Mouse (Mus musculus) limb, embryonic 13.5 days (tissue): ENCODE results near the gene Kl. TPM values are rescaled to one million over a fixed set of nuclear protein-coding genes. Genes with fewer than 3 reads are reported as not detected.

Experiments
- ATAC-seq: fragments of 200-750 bp; cut with Nextera tagmentation; 2 replicates; pipeline ENCODE4 v1.8.0; 2017; ENCODE audit warnings: low read depth, moderate number of reproducible peaks, moderate TSS enrichment; ENCODE audit not compliant: low FRiP score
- H3K27ac ChIP-seq: fragments of 300-500 bp; sonication (generic); 2 replicates; pipeline ENCODE4 v1.5.1; 2015; ENCODE audit warnings: inconsistent platforms, mild to moderate bottlenecking, moderate library complexity
- H3K27me3 ChIP-seq: fragments of 300-500 bp; sonication (generic); 2 replicates; pipeline ENCODE4 v1.6.1; 2015; ENCODE audit warnings: mild to moderate bottlenecking, inconsistent platforms
- H3K36me3 ChIP-seq: fragments of 300-500 bp; sonication (generic); 2 replicates; pipeline ENCODE4 v1.6.1; 2015; ENCODE audit warnings: inconsistent platforms, mild to moderate bottlenecking, moderate library complexity
- H3K4me1 ChIP-seq: fragments of 300-500 bp; sonication (generic); 2 replicates; pipeline ENCODE4 v1.6.1; 2015; ENCODE audit warnings: inconsistent platforms
- H3K4me2 ChIP-seq: fragments of 300-500 bp; sonication (generic); replicated peaks from 2 replicates; pipeline ENCODE4 v1.6.1; 2015; ENCODE audit warnings: inconsistent platforms, mild to moderate bottlenecking, moderate library complexity
- H3K4me3 ChIP-seq: fragments of 300-500 bp; sonication (generic); 2 replicates; pipeline ENCODE4 v1.5.1; 2015; ENCODE audit warnings: moderate library complexity, mild to moderate bottlenecking, inconsistent platforms
- H3K9ac ChIP-seq: fragments of 300-500 bp; sonication (generic); 2 replicates; pipeline ENCODE4 v1.6.1; 2015; ENCODE audit warnings: mild to moderate bottlenecking, inconsistent platforms
- H3K9me3 ChIP-seq: fragments of 300-500 bp; sonication (generic); 2 replicates; pipeline ENCODE4 v1.6.1; 2016; ENCODE audit warnings: inconsistent platforms
- WGBS: fragments of 180-500 bp; shearing (Covaris S2); methylation state at CpG from one replicate; pipeline ENCODE4 v1.1.7; 2015; 5-methylcytosine and 5-hydroxymethylcytosine counted together
- polyA plus RNA-seq: library from polyadenylated mRNA; unstranded; fragments of >200 nt; fragmentation: Nextera tagmentation; extraction: Ambion mirVana; gene quantifications from 2 replicates; pipeline ENCODE4 v1.2.1, GENCODE M21; 2015

The Kl gene
- 0.18 and 0.23 TPM in 2 replicates for polyA plus RNA-seq

DNA sequence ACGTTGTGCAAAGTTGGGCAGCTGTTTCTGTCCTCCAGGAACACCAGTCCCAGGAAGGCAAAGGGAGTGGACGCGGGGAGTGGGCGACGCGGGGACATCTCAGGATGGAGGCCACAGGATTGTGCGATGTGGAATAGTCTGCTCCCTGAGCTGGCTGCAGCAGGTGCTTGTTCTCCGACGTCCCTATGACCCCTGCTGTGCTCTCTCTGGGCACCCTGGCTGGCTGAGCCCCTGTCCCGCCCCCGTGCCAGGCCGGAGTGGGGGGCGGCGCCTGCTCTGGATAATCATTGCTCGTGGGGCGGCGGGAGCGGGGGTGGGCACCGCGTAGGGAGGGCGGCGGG is at the start of gene Kl:
Gene Kl (plus strand): TSS at position 280 of the 341 bp plus-strand sequence.
- ATAC-seq = 0 out of 2 replicates have a peak, but pooled peaks have one; percentile 16
- WGBS = 4% methylated on average over 14 of the region's 22 CpGs
- H3K9ac ChIP-seq = peak within 1 kb of the TSS; percentile 56
- no peaks in the 10 kb centered on the region for H3K36me3 ChIP-seq
- H3K9me3 ChIP-seq = no peaks in the 10 kb centered on the region
- peaks cover 13% of the 10 kb centered on the region; the same call in 1 of the 2 replicates for H3K4me1 ChIP-seq
- H3K27ac ChIP-seq = no peak within 1 kb of the TSS
- H3K4me3 ChIP-seq = peak within 1 kb of the TSS; percentile 54
- H3K27me3 ChIP-seq = peaks cover 65% of the 10 kb centered on the region
- peak within 1 kb of the TSS; percentile 82 for H3K4me2 ChIP-seq

- H3K4me3 ChIP-seq = no peak overlapping the region
- H3K9ac ChIP-seq = no peak overlapping the region
- no peaks in the 10 kb centered on the region for H3K27me3 ChIP-seq
- ATAC-seq = no peak
- no peak overlapping the region for H3K27ac ChIP-seq
- H3K36me3 ChIP-seq = no peaks in the 10 kb centered on the region
- H3K9me3 ChIP-seq = peaks cover 5% of the 10 kb centered on the region; the same call in 1 of the 2 replicates
- H3K4me2 ChIP-seq = no peak overlapping the region
- 50% methylated on average over 9 of the region's 9 CpGs for WGBS
- no peaks in the 10 kb centered on the region for H3K4me1 ChIP-seq
Observed at GRCm38 (mm10) chr5:150906053-150907040, 46.1 kb upstream of the Kl start.

DNA sequence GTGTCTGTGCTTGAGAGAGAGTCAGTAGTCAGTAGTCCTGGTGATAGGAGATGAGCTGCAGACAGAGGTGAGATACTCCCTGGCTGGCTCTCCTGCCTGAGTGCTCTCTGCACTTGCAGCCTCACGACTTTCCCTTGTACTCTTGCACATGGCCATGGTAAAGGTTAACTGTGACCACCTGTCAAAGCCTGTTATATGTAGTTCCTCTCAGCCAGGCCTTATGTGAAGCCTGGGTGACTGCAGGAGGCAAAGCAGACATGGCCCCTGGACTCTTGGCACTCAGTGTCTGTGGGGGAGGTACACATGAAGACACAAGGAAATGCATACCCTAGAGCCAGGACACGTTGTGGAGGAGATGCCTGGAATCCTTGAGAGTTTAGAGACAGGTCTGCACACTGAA is 40.3 kb upstream of the Kl start:
- Histone ChIP-seq H3K27me3 (0 out of 2 replicates have a peak, but pooled peaks cover under 1% of the 10 kb centered on the region), H3K9ac (no peak overlapping the region), H3K4me1 (peaks cover 9% of the 10 kb centered on the region), H3K4me3 (no peak overlapping the region), H3K9me3 (peaks cover 5% of the 10 kb centered on the region; the same call in 1 of the 2 replicates), H3K36me3 (no peaks in the 10 kb centered on the region), H3K27ac (peak overlapping the region; percentile 22; the same call in 1 of the 2 replicates), H3K4me2 (no peak overlapping the region)
- 18% methylated on average over 2 of the region's 2 CpGs for WGBS
- no peak for ATAC-seq

DNA sequence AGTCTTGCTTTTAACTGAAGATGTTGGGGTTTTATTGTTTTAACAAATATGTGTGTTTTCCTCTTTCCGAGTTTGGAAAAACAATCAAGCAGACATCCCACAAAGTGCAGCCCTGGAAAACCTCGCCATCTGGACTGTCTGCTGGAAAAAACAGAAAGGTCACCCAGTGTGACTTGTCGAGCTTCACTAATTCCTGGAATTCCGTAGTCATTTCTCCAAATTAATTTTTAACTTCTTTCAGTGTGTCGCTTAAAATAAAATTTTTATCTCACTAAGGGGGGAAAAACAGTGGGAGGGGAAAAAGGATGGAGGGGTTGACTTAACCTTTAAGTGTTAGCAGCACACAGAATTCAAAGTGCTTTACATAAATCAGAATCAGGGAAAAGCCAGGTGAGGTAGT is 39.8 kb upstream of the Kl start:
- Histone ChIP-seq H3K36me3 (no peaks in the 10 kb centered on the region), H3K4me2 (no peak overlapping the region), H3K4me3 (no peak overlapping the region), H3K9me3 (peaks cover 5% of the 10 kb centered on the region; the same call in 1 of the 2 replicates), H3K9ac (no peak overlapping the region), H3K27me3 (0 out of 2 replicates have a peak, but pooled peaks cover 5% of the 10 kb centered on the region), H3K27ac (no peak overlapping the region), H3K4me1 (peaks cover 9% of the 10 kb centered on the region)
- no peak for ATAC-seq
- WGBS = 28% methylated on average over 5 of the region's 5 CpGs

DNA sequence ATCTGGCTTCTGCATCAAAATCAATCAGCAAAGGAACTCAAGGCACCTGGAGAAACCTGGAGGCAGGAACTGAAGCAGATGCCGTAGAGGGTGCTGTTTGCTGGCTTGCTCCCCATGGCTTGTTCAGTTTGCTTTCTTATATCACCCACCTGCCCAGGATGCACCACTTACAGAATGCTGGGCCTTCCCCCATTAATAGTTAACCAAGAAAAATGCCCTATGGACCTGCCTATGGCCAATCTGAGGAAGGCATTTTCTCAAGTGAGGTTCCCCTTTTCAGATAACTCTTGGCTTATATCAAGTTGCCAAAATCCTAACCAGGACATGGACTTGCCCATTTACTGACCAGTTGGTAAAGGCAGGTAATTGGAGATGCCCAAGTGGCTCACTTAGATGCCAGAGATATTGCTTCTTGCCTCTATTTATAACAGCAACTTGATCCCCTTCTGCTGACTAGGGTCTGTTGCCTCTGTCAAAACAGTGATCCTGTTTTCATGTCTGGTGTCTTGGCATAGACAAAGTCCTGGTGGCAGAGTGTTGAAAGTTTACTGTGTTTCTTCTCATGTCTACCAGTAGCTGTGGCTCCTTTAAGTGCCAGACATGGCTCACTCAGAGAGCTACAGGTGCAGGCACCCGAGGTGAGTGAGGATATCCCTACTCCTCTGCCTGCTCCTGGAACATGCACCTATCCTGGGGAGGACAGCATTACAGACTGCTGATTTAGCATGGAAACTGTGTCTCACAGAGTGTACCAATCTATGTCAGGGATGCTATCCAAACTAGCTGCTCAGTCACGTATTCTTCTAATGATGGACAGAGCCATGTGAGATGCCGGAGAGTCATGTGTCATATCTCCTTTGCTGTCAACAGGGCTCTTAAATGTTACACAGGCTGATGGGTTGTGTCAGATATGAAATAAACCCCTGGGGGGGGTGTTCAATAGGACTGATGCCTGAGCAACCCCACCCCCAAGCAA is 37.0 kb upstream of the Kl start:
- Histone ChIP-seq H3K4me1 (peaks cover 9% of the 10 kb centered on the region), H3K27ac (no peak overlapping the region), H3K36me3 (no peaks in the 10 kb centered on the region), H3K9ac (no peak overlapping the region), H3K4me3 (no peak overlapping the region), H3K27me3 (0 out of 2 replicates have a peak, but pooled peaks cover 5% of the 10 kb centered on the region), H3K4me2 (no peak overlapping the region), H3K9me3 (no peaks in the 10 kb centered on the region)
- ATAC-seq = no peak
- WGBS = 84% methylated on average over 4 of the region's 4 CpGs

- Histone ChIP-seq H3K9ac (no peak overlapping the region), H3K27ac (no peak overlapping the region), H3K27me3 (0 out of 2 replicates have a peak, but pooled peaks cover 5% of the 10 kb centered on the region), H3K4me1 (peaks cover 5% of the 10 kb centered on the region), H3K4me3 (no peak overlapping the region), H3K9me3 (no peaks in the 10 kb centered on the region), H3K4me2 (no peak overlapping the region), H3K36me3 (no peaks in the 10 kb centered on the region)
- no peak for ATAC-seq
- WGBS = 79% methylated on average over 21 of the region's 21 CpGs
Observed at GRCm38 (mm10) chr5:150917131-150917858, 35.1 kb upstream of the Kl start.

- no peaks in the 10 kb centered on the region for H3K36me3 ChIP-seq
- H3K9me3 ChIP-seq = no peaks in the 10 kb centered on the region
- ATAC-seq = no peak
- 87% methylated on average over 13 of the region's 13 CpGs for WGBS
- 0 out of 2 replicates have a peak, but pooled peaks cover 5% of the 10 kb centered on the region for H3K27me3 ChIP-seq
- no peak overlapping the region for H3K9ac ChIP-seq
- no peak overlapping the region for H3K27ac ChIP-seq
- no peak overlapping the region for H3K4me2 ChIP-seq
- H3K4me3 ChIP-seq = no peak overlapping the region
- H3K4me1 ChIP-seq = 0 out of 2 replicates have a peak, but pooled peaks cover 7% of the 10 kb centered on the region
Observed at GRCm38 (mm10) chr5:150918599-150918998, 33.8 kb upstream of the Kl start.

GRCm38 (mm10) chr5:150919269-150919668 is 33.1 kb upstream of the Kl start:
- Histone ChIP-seq H3K4me1 (0 out of 2 replicates have a peak, but pooled peaks cover 7% of the 10 kb centered on the region), H3K4me2 (no peak overlapping the region), H3K36me3 (no peaks in the 10 kb centered on the region), H3K9me3 (no peaks in the 10 kb centered on the region), H3K4me3 (no peak overlapping the region), H3K9ac (no peak overlapping the region), H3K27ac (no peak overlapping the region), H3K27me3 (0 out of 2 replicates have a peak, but pooled peaks cover 5% of the 10 kb centered on the region)
- WGBS = 82% methylated on average over 4 of the region's 4 CpGs
- ATAC-seq = no peak

GRCm38 (mm10) chr5:150919961-150920360 is 32.4 kb upstream of the Kl start:
- Histone ChIP-seq H3K9ac (no peak overlapping the region), H3K27ac (no peak overlapping the region), H3K4me2 (no peak overlapping the region), H3K9me3 (no peaks in the 10 kb centered on the region), H3K27me3 (0 out of 2 replicates have a peak, but pooled peaks cover 5% of the 10 kb centered on the region), H3K4me3 (no peak overlapping the region), H3K36me3 (no peaks in the 10 kb centered on the region), H3K4me1 (0 out of 2 replicates have a peak, but pooled peaks cover 7% of the 10 kb centered on the region)
- 78% methylated on average over 2 of the region's 2 CpGs for WGBS
- no peak for ATAC-seq

GRCm38 (mm10) chr5:150929406-150929805 is 23.0 kb upstream of the Kl start:
- Histone ChIP-seq H3K4me2 (no peak overlapping the region), H3K9ac (no peak overlapping the region), H3K9me3 (0 out of 2 replicates have a peak, but pooled peaks cover 9% of the 10 kb centered on the region), H3K27me3 (peaks cover 8% of the 10 kb centered on the region; the same call in 1 of the 2 replicates), H3K36me3 (no peaks in the 10 kb centered on the region), H3K27ac (no peak overlapping the region), H3K4me3 (no peak overlapping the region), H3K4me1 (no peaks in the 10 kb centered on the region)
- WGBS = 81% methylated on average over 2 of the region's 2 CpGs
- no peak for ATAC-seq

DNA sequence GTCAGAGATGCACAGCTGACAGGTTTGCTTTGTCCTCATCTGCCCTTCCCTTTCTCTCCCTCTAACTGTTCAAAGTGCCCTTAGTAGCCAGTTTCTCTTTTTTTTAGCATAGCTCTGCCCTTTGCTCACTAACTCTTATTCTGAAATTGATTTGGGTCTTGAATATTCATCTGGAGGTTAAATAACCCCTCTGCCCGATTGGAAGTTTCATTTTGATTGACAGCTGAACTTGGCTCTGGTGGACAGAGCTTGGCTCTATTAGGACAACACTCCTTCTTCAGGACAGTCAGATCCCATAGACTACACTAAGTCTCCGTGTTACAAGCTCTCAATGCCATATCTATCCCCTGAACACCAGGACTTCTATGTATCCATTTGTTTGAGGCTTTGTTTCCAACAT is 19.8 kb upstream of the Kl start:
- no peaks in the 10 kb centered on the region for H3K36me3 ChIP-seq
- H3K4me3 ChIP-seq = no peak overlapping the region
- H3K27ac ChIP-seq = no peak overlapping the region
- no peak overlapping the region for H3K4me2 ChIP-seq
- H3K9ac ChIP-seq = no peak overlapping the region
- H3K4me1 ChIP-seq = peaks cover 14% of the 10 kb centered on the region
- H3K9me3 ChIP-seq = no peaks in the 10 kb centered on the region
- H3K27me3 ChIP-seq = peaks cover 8% of the 10 kb centered on the region; the same call in 1 of the 2 replicates
- WGBS = 77% methylated on average over 2 of the region's 2 CpGs
- no peak for ATAC-seq
